ENCODE assay signal across 10 mouse cellular contexts in genomic region chr10:75314190-75314980, GRCm38 (mm10). TPM values are rescaled to one million over a fixed set of nuclear protein-coding genes. Genes with fewer than 3 reads are reported as not detected.
A peak's percentile ranks its signal among the peaks of the same experiment; 100 is the strongest.
DNase-seq lines count a peak whose midpoint lies in the region; ATAC-seq lines count a peak whose summit lies in the region.
"Had no signal": no experiment of that assay in that cellular context is flagged by ENCODE, and none has a peak within 500 bp of the region (broad histone marks: within the 10 kb centered on the region; RNA-seq: fewer than 3 reads in every experiment).

No protein-coding gene starts in this region.

- H3K27me3 ChIP-seq in liver, embryonic 16.5 days (ENCODE audit: control insufficient read depth, insufficient read depth, low read depth, low read length), result peaks cover 26% of the 10 kb centered on the region
- peaks cover 26% of the 10 kb centered on the region for H3K27me3 ChIP-seq in embryonic facial prominence, embryonic 11.5 days (ENCODE audit: control insufficient read depth, insufficient read depth, low read length)

- H3K4me1 ChIP-seq in liver, embryonic 16.5 days (ENCODE audit: control insufficient read depth, low read depth, low read length), result peaks cover 7% of the 10 kb centered on the region
- H3K4me1 ChIP-seq in embryonic facial prominence, embryonic 11.5 days (ENCODE audit: control insufficient read depth, insufficient read depth, low read length), result no peaks in the 10 kb centered on the region

- no peaks in the 10 kb centered on the region for H3K36me3 ChIP-seq in liver, embryonic 16.5 days (ENCODE audit: control insufficient read depth, insufficient read depth)
- H3K36me3 ChIP-seq in embryonic facial prominence, embryonic 11.5 days (replicated peaks; ENCODE audit: control insufficient read depth, insufficient read depth, low read depth, low read length), result peaks cover 2% of the 10 kb centered on the region; the same call in 1 of the 2 replicates

- peak; percentile 25; the same call in 1 of the 2 replicates for ATAC-seq in liver, embryonic 16.5 days (ENCODE audit: low read depth)
- no peak for ATAC-seq in embryonic facial prominence, embryonic 11.5 days (replicated peaks; ENCODE audit: insufficient number of reproducible peaks, low FRiP score, low TSS enrichment, low read depth)
- no peak for ATAC-seq in activated CD4-positive, CD25-positive, alpha-beta regulatory T cell, adult 4 months

- no peak overlapping the region for H3K27ac ChIP-seq in liver, embryonic 16.5 days (ENCODE audit: low read length)
- no peak overlapping the region; the same call in 1 of the 2 replicates for H3K27ac ChIP-seq in embryonic facial prominence, embryonic 11.5 days (replicated peaks; ENCODE audit: low read depth, low read length)
- H3K27ac ChIP-seq: limb, embryonic 15.5 days had no signal

- no peak for DNase-seq in liver
- DNase-seq in embryonic facial prominence, embryonic 11.5 days (ENCODE audit: low spot score), result peak; percentile 9
- DNase-seq in heart, postnatal 10 days, result peak; percentile 64 to 75
- DNase-seq in kidney, postnatal 4 days, result peak; percentile 64 to 73
- no peak for DNase-seq in thymus, adult 18-20 months
- no peak for DNase-seq in embryo, embryonic 10 days (ENCODE audit: low spot score)
- DNase-seq: thymus, postnatal 4 days had no signal

- no peak overlapping the region for H3K9ac ChIP-seq in liver, embryonic 16.5 days (ENCODE audit: low read depth, low read length)
- H3K9ac ChIP-seq in embryonic facial prominence, embryonic 11.5 days (replicated peaks; ENCODE audit: low read length), result no peak overlapping the region
- H3K9ac ChIP-seq: limb, embryonic 15.5 days had no signal

- H3K4me2 ChIP-seq in liver, embryonic 16.5 days (ENCODE audit: low read depth, low read length), result no peak overlapping the region
- H3K4me2 ChIP-seq in embryonic facial prominence, embryonic 11.5 days (ENCODE audit: low read depth, low read length), result no peak overlapping the region
- H3K4me2 ChIP-seq: limb, embryonic 15.5 days had no signal

- no peaks in the 10 kb centered on the region for H3K9me3 ChIP-seq in liver, embryonic 16.5 days (replicated peaks; ENCODE audit: control insufficient read depth, low read length)
- no peaks in the 10 kb centered on the region for H3K9me3 ChIP-seq in embryonic facial prominence, embryonic 11.5 days (replicated peaks; ENCODE audit: control insufficient read depth, low read length)
- H3K9me3 ChIP-seq: limb, embryonic 15.5 days had no signal

- 65% methylated on average over 6 of the region's 6 CpGs for WGBS in liver, embryonic 16.5 days (ENCODE audit: insufficient replicate concordance)
- WGBS in embryonic facial prominence, embryonic 11.5 days, result 68% methylated on average over 6 of the region's 6 CpGs

- H3K4me3 ChIP-seq in liver, embryonic 16.5 days (ENCODE audit: low read depth, low read length), result no peak overlapping the region
- no peak overlapping the region for H3K4me3 ChIP-seq in embryonic facial prominence, embryonic 11.5 days (ENCODE audit: low read depth, low read length)
- H3K4me3 ChIP-seq: limb, embryonic 15.5 days had no signal

- intact Hi-C loops in heart, postnatal 10 days (cut with DNase I), result no loop called here

RNA-seq across cellular contexts. Expression of gene Adora2a, which starts 2.3 kb away (rescaled TPM):
- 1.9 and 2.0 TPM in 2 replicates for polyA plus RNA-seq in liver, embryonic 16.5 days (2015; fragmentation: Nextera tagmentation; extraction: Ambion mirVana)
- 3.8 and 7.4 TPM in 2 replicates for polyA plus RNA-seq in embryonic facial prominence, embryonic 11.5 days (2014; fragmentation: Nextera tagmentation; extraction: Ambion mirVana)
- total RNA-seq in heart, postnatal 10 days (2021), result 10 to 100 TPM; 18.7 to 18.9 TPM
- 10 to 100 TPM; 18.6 to 30.1 TPM for polyA plus RNA-seq in activated CD4-positive, CD25-positive, alpha-beta regulatory T cell, adult 4 months (2017; shearing (Covaris generic))

Comparison
In these comparisons a context has a peak if more than half of its experiments do, and no peak if none do; other contexts are left out.
1. DNase-seq: peak in embryonic facial prominence, embryonic 11.5 days (single experiment), heart, postnatal 10 days (2 of 2) and kidney, postnatal 4 days (2 of 2); none in liver (single experiment), thymus, adult 18-20 months (0 of 2) and embryo, embryonic 10 days (single experiment).